Mouse (Mus musculus): Measurements from ENCODE around the gene Foxn3.

- TF ChIP-seq CTCF (IDR thresholded peaks at IDR 0.05) (no peak), EP300 (IDR thresholded peaks at IDR 0.05) (no peak)
Measured at GRCm38 (mm10) chr12:99155904-99156303, 407.5 kb downstream of the Foxn3 start.
